Mouse (Mus musculus): ENCODE results near the gene Nacc2. TPM values are rescaled to one million over a fixed set of nuclear protein-coding genes. Genes with fewer than 3 reads are reported as not detected.

Nacc2 gene
- 3.0 TPM for polyA plus RNA-seq (2014; fragmentation: Illumina TruSeq; extraction: RNeasy Lipid Tissue Mini Kit (QIAGEN cat#74804); ENCODE audit: low read depth, low replicate concordance)

GRCm38 (mm10) chr2:26123079-26123648 is at the start of gene Nacc2:
Nacc2 (minus strand) TSS chr2:26123220.

GRCm38 (mm10) chr2:26021561-26022257 is 101.3 kb downstream of the Nacc2 start, which contains the start of gene Ubac1:
Ubac1 (minus strand) TSS chr2:26021747.

Other genes with a start within 250 kb of the Nacc2 start
- gene Camsap1, start 139.9 kb downstream of the Nacc2 start, polyA plus RNA-seq (2014; fragmentation: Illumina TruSeq; extraction: RNeasy Lipid Tissue Mini Kit (QIAGEN cat#74804); ENCODE audit: low read depth, low replicate concordance) = 180 TPM
- gene Ubac1, start 101.5 kb downstream of the Nacc2 start, polyA plus RNA-seq (2014; fragmentation: Illumina TruSeq; extraction: RNeasy Lipid Tissue Mini Kit (QIAGEN cat#74804); ENCODE audit: low read depth, low replicate concordance) = 49.7 TPM
- not detected for gene Lhx3, start 85.1 kb upstream of the Nacc2 start, polyA plus RNA-seq (2014; fragmentation: Illumina TruSeq; extraction: RNeasy Lipid Tissue Mini Kit (QIAGEN cat#74804); ENCODE audit: low read depth, low replicate concordance)
- 20.2 TPM for gene Qsox2, start 114.3 kb upstream of the Nacc2 start, polyA plus RNA-seq (2014; fragmentation: Illumina TruSeq; extraction: RNeasy Lipid Tissue Mini Kit (QIAGEN cat#74804); ENCODE audit: low read depth, low replicate concordance)
- 3.1 TPM for gene Ccdc187, start 171.3 kb upstream of the Nacc2 start, polyA plus RNA-seq (2014; fragmentation: Illumina TruSeq; extraction: RNeasy Lipid Tissue Mini Kit (QIAGEN cat#74804); ENCODE audit: low read depth, low replicate concordance)
- gene Gpsm1, start 192.3 kb upstream of the Nacc2 start, polyA plus RNA-seq (2014; fragmentation: Illumina TruSeq; extraction: RNeasy Lipid Tissue Mini Kit (QIAGEN cat#74804); ENCODE audit: low read depth, low replicate concordance) = 1.6 TPM
- gene Dnlz, start 228.9 kb upstream of the Nacc2 start, polyA plus RNA-seq (2014; fragmentation: Illumina TruSeq; extraction: RNeasy Lipid Tissue Mini Kit (QIAGEN cat#74804); ENCODE audit: low read depth, low replicate concordance) = 0.57 TPM
- not detected for gene Card9, start 237.7 kb upstream of the Nacc2 start, polyA plus RNA-seq (2014; fragmentation: Illumina TruSeq; extraction: RNeasy Lipid Tissue Mini Kit (QIAGEN cat#74804); ENCODE audit: low read depth, low replicate concordance)